Mouse (Mus musculus) CH12.LX (cell line): ENCODE measurements at regions not wholly inside any gene's neighbourhood (a gene's known extent, or its start where the extent isn't known, plus 50 kb on each side); places are given as distances from the start of the nearest gene placed in this dataset.

Source experiments
- CTCF ChIP-seq, 2 experiments: IDR thresholded peaks in 1 of 2; conservative IDR thresholded peaks in 1 of 2; 2 replicates each; pipeline ENCODE4 v1.5.1; 2011 to 2012; ENCODE audit warnings: low read depth in 2 of 2, low read length in 2 of 2, improper control_type of control experiment in 1 of 2, inconsistent platforms in 1 of 2, mild to moderate bottlenecking in 1 of 2, moderate library complexity in 1 of 2
- EP300 ChIP-seq: IDR thresholded peaks from 2 replicates; pipeline ENCODE4 v1.6.1; 2011; ENCODE audit warnings: low read length, improper control_type of control experiment
- POLR2A ChIP-seq: IDR thresholded peaks from 2 replicates; pipeline ENCODE4 v1.6.1; 2011; ENCODE audit warnings: low read depth, mild to moderate bottlenecking, improper control_type of control experiment, low read length
- ZMIZ1 ChIP-seq: IDR thresholded peaks from 2 replicates; pipeline ENCODE4 v1.6.1; 2012; ENCODE audit warnings: low read depth, mild to moderate bottlenecking, inconsistent platforms, low read length, improper control_type of control experiment

- no peak for TF ChIP-seq EP300
- TF ChIP-seq POLR2A: no peak
- no peak for TF ChIP-seq ZMIZ1
- no peak for TF ChIP-seq CTCF (conservative IDR thresholded peaks at IDR 0.05 in 1 of 2, IDR thresholded peaks at IDR 0.05 in 1 of 2; ENCODE audit: low read depth in 2 of 2, low read length in 2 of 2)
Measured at GRCm38 (mm10) chr4:35404068-35404467, 178.1 kb upstream of the C9orf72 start.
